Mouse (Mus musculus) liver, adult 2 months (tissue): ENCODE data around the gene Nos1ap. TPM values are rescaled to one million over a fixed set of nuclear protein-coding genes. Genes with fewer than 3 reads are reported as not detected.

Experiments
- DNase-seq: peaks from one replicate; pipeline ENCODE4 v3.0.0-alpha.2; 2011; ENCODE audit warnings: low read depth, low spot score; ENCODE audit errors: extremely low read depth
- H3K27ac ChIP-seq: fragments of 200-500 bp; replicated peaks from 2 replicates; pipeline ENCODE4 v1.5.1; 2012; ENCODE audit warnings: low read depth, mild to moderate bottlenecking, control low read depth, inconsistent platforms, low read length; ENCODE audit not compliant: insufficient read depth
- H3K27me3 ChIP-seq: fragments of 200-500 bp; 2 replicates; pipeline ENCODE4 v1.6.1; 2012; ENCODE audit warnings: mild to moderate bottlenecking, moderate library complexity, low read length, inconsistent platforms; ENCODE audit not compliant: control insufficient read depth, insufficient read depth
- H3K36me3 ChIP-seq: fragments of 200-500 bp; 2 replicates; pipeline ENCODE4 v1.6.1; 2012; ENCODE audit warnings: low read length, inconsistent platforms; ENCODE audit not compliant: control insufficient read depth, insufficient read depth
- H3K4me1 ChIP-seq: fragments of 200-500 bp; 2 replicates; pipeline ENCODE4 v1.6.1; 2011; ENCODE audit warnings: low read length; ENCODE audit not compliant: control insufficient read depth, insufficient read depth
- H3K4me3 ChIP-seq: fragments of 200-500 bp; 2 replicates; pipeline ENCODE4 v1.5.1; 2011; ENCODE audit warnings: low read depth, mild to moderate bottlenecking, control low read depth, low read length, moderate library complexity; ENCODE audit not compliant: insufficient read depth
- H3K79me2 ChIP-seq: fragments of 200-500 bp; 2 replicates; pipeline ENCODE4 v1.6.1; 2012; ENCODE audit warnings: inconsistent platforms, mild to moderate bottlenecking, low read length, moderate library complexity; ENCODE audit not compliant: control insufficient read depth, insufficient read depth
- H3K9ac ChIP-seq: fragments of 200-500 bp; 2 replicates; pipeline ENCODE4 v1.6.1; 2012; ENCODE audit warnings: low read depth, mild to moderate bottlenecking, control low read depth, inconsistent platforms, low read length
- CTCF ChIP-seq: fragments of 200-500 bp; IDR thresholded peaks from 2 replicates; pipeline ENCODE4 v1.5.1; 2011; ENCODE audit warnings: low read depth, low read length, control low read depth
- POLR2A ChIP-seq: fragments of 200-500 bp; IDR thresholded peaks from 2 replicates; pipeline ENCODE4 v1.6.1; 2011; ENCODE audit warnings: low read length, control low read depth; ENCODE audit not compliant: insufficient read depth; ENCODE audit errors: extremely low read depth
- WGBS: fragments of 180-500 bp; shearing (Covaris S2); methylation state at CpG from one replicate; pipeline ENCODE4 v1.1.7; 2018; 5-methylcytosine and 5-hydroxymethylcytosine counted together
- polyA plus RNA-seq: library from polyadenylated mRNA; depleted of rRNA; stranded (reverse); fragments of >200 nt; gene quantifications from 2 replicates; pipeline ENCODE4 v1.2.3, GENCODE M21; 2012
- total RNA-seq: library from RNA; depleted of rRNA; stranded (reverse); fragments of >200 nt; gene quantifications from 2 replicates; pipeline ENCODE4 v1.2.3, GENCODE M21; 2014

Gene Nos1ap
- total and polyA plus RNA-seq, 2 experiments = 1.8 to 3.1 TPM

GRCm38 (mm10) chr1:170549059-170549458, 40.6 kb downstream of the Nos1ap start:
- H3K4me3 ChIP-seq = no peak overlapping the region
- DNase-seq = peak; percentile 67
- H3K27me3 ChIP-seq = no peaks in the 10 kb centered on the region
- WGBS = 30% methylated on average over 9 of the region's 9 CpGs
- TF ChIP-seq POLR2A (no peak), CTCF (no peak)
- no peak overlapping the region for H3K9ac ChIP-seq
- H3K4me1 ChIP-seq = no peaks in the 10 kb centered on the region
- no peaks in the 10 kb centered on the region for H3K36me3 ChIP-seq
- H3K27ac ChIP-seq = no peak overlapping the region
- peaks cover 7% of the 10 kb centered on the region; the same call in 1 of the 2 replicates for H3K79me2 ChIP-seq

- Histone ChIP-seq H3K79me2 (peaks cover 9% of the 10 kb centered on the region; the same call in 1 of the 2 replicates), H3K9ac (no peak overlapping the region), H3K4me3 (no peak overlapping the region), H3K36me3 (no peaks in the 10 kb centered on the region), H3K27ac (no peak overlapping the region), H3K27me3 (no peaks in the 10 kb centered on the region), H3K4me1 (no peaks in the 10 kb centered on the region)
- TF ChIP-seq CTCF (no peak), POLR2A (no peak)
- WGBS = 91% methylated on average over 14 of the region's 14 CpGs
- DNase-seq = no peak
Observed at GRCm38 (mm10) chr1:170548192-170548795, 41.4 kb downstream of the Nos1ap start.

GRCm38 (mm10) chr1:170546297-170546696, 43.4 kb downstream of the Nos1ap start:
- Histone ChIP-seq H3K4me3 (no peak overlapping the region), H3K79me2 (peaks cover 10% of the 10 kb centered on the region; the same call in 1 of the 2 replicates), H3K27ac (no peak overlapping the region), H3K9ac (no peak overlapping the region), H3K4me1 (no peaks in the 10 kb centered on the region), H3K36me3 (no peaks in the 10 kb centered on the region), H3K27me3 (no peaks in the 10 kb centered on the region)
- DNase-seq = no peak
- no peak for TF ChIP-seq POLR2A
- TF ChIP-seq CTCF = no peak
- WGBS = 89% methylated on average over 4 of the region's 4 CpGs

- peaks cover 10% of the 10 kb centered on the region; the same call in 1 of the 2 replicates for H3K79me2 ChIP-seq
- no peak overlapping the region for H3K4me3 ChIP-seq
- no peaks in the 10 kb centered on the region for H3K4me1 ChIP-seq
- no peaks in the 10 kb centered on the region for H3K36me3 ChIP-seq
- TF ChIP-seq CTCF (no peak), POLR2A (no peak)
- no peak for DNase-seq
- H3K27ac ChIP-seq = no peak overlapping the region
- H3K9ac ChIP-seq = no peak overlapping the region
- no peaks in the 10 kb centered on the region for H3K27me3 ChIP-seq
- 52% methylated on average over 6 of the region's 6 CpGs for WGBS
Observed at GRCm38 (mm10) chr1:170545286-170545685, 44.4 kb downstream of the Nos1ap start.

- no peak overlapping the region for H3K9ac ChIP-seq
- no peaks in the 10 kb centered on the region for H3K27me3 ChIP-seq
- H3K4me1 ChIP-seq = peaks cover 18% of the 10 kb centered on the region
- H3K4me3 ChIP-seq = no peak overlapping the region
- TF ChIP-seq CTCF = no peak
- TF ChIP-seq POLR2A = no peak
- H3K79me2 ChIP-seq = peaks cover 7% of the 10 kb centered on the region; the same call in 1 of the 2 replicates
- no peaks in the 10 kb centered on the region for H3K36me3 ChIP-seq
- 88% methylated on average over 3 of the region's 3 CpGs for WGBS
- no peak overlapping the region for H3K27ac ChIP-seq
- DNase-seq = peak; percentile 17
Observed at GRCm38 (mm10) chr1:170539507-170539906, 50.2 kb downstream of the Nos1ap start.

- 44% methylated on average over 9 of the region's 9 CpGs for WGBS
- no peak for TF ChIP-seq CTCF
- TF ChIP-seq POLR2A = no peak
- H3K27me3 ChIP-seq = no peaks in the 10 kb centered on the region
- H3K4me1 ChIP-seq = peaks cover 18% of the 10 kb centered on the region
- DNase-seq = peak; percentile 89
- H3K79me2 ChIP-seq = peaks cover 14% of the 10 kb centered on the region; the same call in 1 of the 2 replicates
- H3K9ac ChIP-seq = no peak overlapping the region
- H3K36me3 ChIP-seq = no peaks in the 10 kb centered on the region
- H3K27ac ChIP-seq = no peak overlapping the region
- H3K4me3 ChIP-seq = no peak overlapping the region
Observed at GRCm38 (mm10) chr1:170538481-170539061, 51.1 kb downstream of the Nos1ap start.
